Mouse (Mus musculus) kidney, postnatal 14 days (tissue): ENCODE measurements at regions not wholly inside any gene's neighbourhood (a gene's known extent, or its start where the extent isn't known, plus 50 kb on each side); places are given as distances from the start of the nearest gene placed in this dataset.

ENCODE experiments used
- DNase-seq: peaks from one replicate; pipeline ENCODE4 v3.0.0; 2022; ENCODE audit warnings: mixed read lengths

DNA sequence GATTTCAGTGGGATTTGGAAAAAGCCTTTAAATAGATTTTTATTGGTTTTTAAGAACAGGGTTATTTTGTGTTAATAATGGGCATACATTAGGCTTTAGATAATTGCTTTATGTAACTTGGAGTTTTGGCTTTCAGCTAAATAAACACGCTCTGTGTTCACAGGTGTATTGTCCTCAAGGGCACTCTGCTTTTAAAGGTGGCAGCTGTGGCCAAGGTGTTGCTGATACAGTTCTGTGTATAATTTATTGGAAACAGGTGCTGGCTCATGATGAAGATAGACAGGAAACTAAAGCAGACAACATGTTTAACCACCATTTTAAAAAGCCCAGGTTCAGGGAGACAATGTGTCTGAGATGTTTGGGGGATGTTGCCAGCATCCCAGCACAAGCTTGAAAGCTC is 242.3 kb upstream of the Lrtm1 start:
- no peak for DNase-seq

DNA sequence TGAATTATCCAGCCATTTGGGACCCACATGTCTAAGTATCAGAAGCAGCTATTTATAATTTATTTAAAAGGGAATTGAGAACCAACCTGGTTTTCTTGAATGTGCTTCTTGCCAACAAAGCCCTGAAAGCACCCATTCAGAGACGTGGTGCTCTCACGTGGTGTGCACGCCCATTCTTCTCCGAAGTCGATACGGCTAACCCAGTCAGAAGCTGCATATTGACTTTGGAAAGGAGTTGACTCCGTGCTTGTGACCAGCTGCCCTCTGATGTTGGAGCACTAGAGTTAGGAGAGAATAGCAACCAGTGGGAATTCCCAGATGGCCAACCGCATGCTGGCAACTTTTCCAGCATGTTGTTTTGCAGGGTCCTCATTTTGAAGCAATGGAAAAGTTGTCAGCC is 240.2 kb upstream of the Lrtm1 start:
- no peak for DNase-seq

GRCm38 (mm10) chr14:28781660-28782059 is 236.3 kb upstream of the Lrtm1 start:
- DNase-seq, result no peak

DNA sequence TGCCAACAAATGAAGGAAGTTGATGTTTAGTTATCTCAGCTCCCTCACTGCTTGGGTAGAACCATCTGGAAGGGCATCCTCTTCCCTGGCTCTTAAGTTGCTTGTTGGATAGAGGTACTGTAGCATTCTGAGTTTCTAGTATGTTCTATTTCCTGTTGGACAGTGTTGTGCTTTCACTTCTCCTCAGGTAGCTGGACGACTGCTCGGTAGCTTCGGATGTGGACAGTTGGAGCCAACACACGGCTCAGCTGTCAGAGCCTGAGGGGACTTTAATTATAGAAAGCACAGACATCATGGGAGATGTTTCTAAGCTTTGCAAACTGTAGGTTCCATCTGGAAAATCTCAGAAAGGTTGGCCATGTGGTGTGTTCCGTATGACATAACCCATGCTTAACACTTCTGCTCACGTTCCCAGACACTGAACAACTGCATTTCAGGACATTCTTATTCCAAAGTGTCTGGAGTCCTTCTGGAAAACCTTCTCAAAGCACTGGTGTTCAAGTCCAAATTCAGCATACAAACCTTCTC is 233.8 kb upstream of the Lrtm1 start:
- DNase-seq, result no peak

GRCm38 (mm10) chr14:28798290-28798689 is 219.7 kb upstream of the Lrtm1 start:
- DNase-seq, result no peak

- DNase-seq, result no peak
Observed at GRCm38 (mm10) chr14:28801681-28802080, 216.3 kb upstream of the Lrtm1 start.

DNA sequence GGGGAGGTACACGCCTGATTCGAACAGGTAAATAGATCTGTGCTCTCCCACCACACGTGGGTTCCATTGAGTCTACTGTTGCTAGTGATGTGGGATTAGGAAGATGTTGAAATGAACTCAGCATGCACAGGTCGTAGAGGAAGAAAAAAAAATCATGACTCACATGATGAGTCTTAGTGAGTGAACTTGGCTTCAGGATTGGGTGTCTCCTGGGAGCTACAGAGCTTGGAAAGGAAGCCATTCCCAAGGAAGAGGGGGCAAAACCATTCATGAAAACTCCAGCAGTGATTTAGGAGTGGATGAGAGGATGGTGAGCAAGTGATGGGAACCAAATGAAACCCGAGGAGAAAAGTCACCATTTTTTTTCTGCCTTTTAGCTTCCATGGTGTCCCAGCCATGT is 215.9 kb upstream of the Lrtm1 start:
- DNase-seq, result no peak

DNA sequence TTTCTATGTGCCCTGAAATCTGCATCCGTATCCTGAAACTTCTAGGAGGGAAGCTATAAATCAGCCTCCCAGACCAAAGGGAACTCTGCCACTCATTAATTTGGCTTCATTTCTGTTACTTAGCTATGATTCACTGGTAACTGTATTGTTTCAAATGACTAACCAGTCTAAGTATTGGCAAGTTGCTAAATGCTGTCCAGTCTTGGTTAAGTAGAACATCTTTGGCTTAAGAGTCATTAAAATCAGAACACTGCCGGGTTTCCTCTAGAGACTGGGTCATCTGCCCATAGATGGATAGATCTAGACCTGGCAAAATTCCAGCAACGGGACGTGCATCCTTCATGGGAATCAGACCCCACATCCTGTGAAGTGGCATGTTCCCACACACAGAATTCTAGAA is 209.9 kb upstream of the Lrtm1 start:
- DNase-seq, result no peak

DNA sequence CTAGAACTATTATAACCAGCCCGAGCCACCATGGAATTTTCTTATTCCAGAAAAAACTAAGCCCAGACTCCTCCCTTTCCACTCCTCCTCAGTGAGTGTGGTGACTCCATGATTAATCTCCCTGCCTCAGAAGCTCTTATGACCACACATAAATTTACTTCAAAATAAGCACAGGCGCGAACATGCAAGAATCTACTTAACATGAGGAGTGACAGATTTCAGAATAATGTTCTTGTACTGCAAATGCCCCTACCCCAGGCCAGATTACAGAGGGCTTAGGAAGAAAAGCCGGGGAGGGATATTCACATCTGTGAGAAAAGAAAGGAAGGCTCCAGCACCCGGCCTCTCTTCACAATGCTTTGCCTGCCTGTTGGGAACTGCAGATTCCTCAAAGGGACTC is 208.7 kb upstream of the Lrtm1 start:
- DNase-seq, result no peak

- DNase-seq, result no peak
Observed at GRCm38 (mm10) chr14:28820970-28821369, 197.0 kb upstream of the Lrtm1 start.

- no peak for DNase-seq
Observed at GRCm38 (mm10) chr14:28827186-28827585, 190.8 kb upstream of the Lrtm1 start.

DNA sequence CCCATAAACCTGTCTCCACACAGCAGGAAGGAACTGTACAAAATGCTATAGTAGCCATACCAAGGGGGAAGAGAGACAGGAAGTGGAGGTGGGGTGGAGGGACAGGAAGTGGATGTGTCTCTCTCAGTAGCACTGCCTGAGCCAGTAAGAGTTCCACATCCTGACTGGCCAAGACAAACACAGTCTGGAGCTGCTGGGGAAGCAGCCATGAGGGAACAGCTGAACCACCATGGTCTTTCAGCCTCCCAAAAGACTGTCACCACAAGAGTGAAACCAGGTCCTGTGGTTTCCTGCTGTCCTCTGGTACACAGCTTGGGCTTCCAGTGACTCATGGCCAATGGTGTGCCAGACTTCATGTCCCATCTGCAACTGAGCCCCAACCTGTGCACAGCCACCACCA is 180.9 kb upstream of the Lrtm1 start:
- DNase-seq, result no peak

DNA sequence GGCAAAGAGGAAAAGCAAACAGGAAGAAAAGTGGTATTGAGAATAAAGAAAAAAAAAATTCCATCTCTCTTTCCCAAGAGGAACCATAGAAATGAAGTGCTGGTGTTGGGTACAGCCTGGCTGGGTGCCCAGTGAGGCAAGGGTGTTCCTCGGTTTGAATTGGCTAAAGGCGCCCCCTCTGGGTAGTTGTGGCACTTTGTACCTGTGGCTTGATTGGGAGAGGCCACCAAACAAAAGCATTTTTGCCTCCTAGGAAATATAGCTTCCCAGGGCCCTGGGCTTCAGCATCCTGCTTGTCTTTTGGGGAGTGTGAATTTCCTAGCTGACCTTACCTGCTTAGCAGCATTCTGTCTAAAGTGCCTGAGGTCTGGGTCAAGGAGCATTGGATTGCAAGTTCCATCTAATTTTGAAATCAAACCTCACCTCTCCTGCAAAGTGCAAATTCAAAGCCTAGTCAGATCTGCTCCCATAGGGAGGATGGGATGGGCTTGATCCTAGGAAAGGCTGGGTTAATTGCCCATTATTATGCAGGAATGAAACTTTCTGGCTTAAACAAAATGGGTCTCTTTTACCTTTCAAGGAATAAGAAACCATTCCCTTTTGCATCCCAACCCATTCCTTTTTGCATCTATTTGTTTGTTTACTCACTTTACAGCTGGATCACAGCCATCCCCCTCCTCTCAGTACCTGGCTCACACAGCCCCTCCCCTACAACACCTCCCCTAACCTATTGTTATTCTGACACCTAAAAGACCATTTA is 169.0 kb upstream of the Lrtm1 start:
- DNase-seq, result peak; percentile 70
